Mouse (Mus musculus) CH12.LX (cell line): ENCODE results near the gene Timm22. TPM values are rescaled to one million over a fixed set of nuclear protein-coding genes. Genes with fewer than 3 reads are reported as not detected.
A peak's percentile ranks its signal among the peaks of the same experiment; 100 is the strongest.

ENCODE experiments used
- DNase-seq: peaks from one replicate; pipeline ENCODE4 v3.0.0-alpha.2; 2013; ENCODE audit errors: extremely low read depth
- H3K27ac ChIP-seq: 2 replicates; pipeline ENCODE4 v1.5.1; 2012; ENCODE audit warnings: low read depth, mild to moderate bottlenecking, control low read depth, moderate library complexity; ENCODE audit not compliant: insufficient read depth
- H3K27me3 ChIP-seq: replicated peaks from 2 replicates; pipeline ENCODE3; 2012; ENCODE audit warnings: inconsistent platforms
- H3K36me3 ChIP-seq, 2 experiments: replicated peaks in 1 of 2; 2 replicates each; pipeline versions ENCODE3 to v1.6.1; 2012; ENCODE audit warnings: inconsistent platforms in 1 of 2, low read length in 1 of 2, mild to moderate bottlenecking in 1 of 2, mixed read lengths in 1 of 2, moderate library complexity in 1 of 2; ENCODE audit not compliant: control insufficient read depth in 1 of 2, insufficient read depth in 1 of 2
- H3K4me1 ChIP-seq, 2 experiments: 2 replicates each; pipeline ENCODE4 v1.6.1; 2012; ENCODE audit warnings: inconsistent platforms in 1 of 2, moderate library complexity in 1 of 2; ENCODE audit not compliant: insufficient read depth in 2 of 2, control insufficient read depth in 1 of 2
- H3K4me2 ChIP-seq: 2 replicates; pipeline ENCODE4 v1.6.1; 2012; ENCODE audit warnings: low read depth, mild to moderate bottlenecking, control low read depth; ENCODE audit not compliant: poor library complexity, insufficient read depth, severe bottlenecking
- H3K4me3 ChIP-seq, 3 experiments: fragments of 150-350 bp in 1 of 3; sonication (generic) in 1 of 3; replicated peaks in 1 of 3; 2 replicates each; pipeline versions ENCODE3 to v1.5.1; 2011 to 2012; ENCODE audit warnings: low read depth in 2 of 3, low read length in 2 of 3, mild to moderate bottlenecking in 2 of 3, moderate library complexity in 2 of 3, control low read depth in 1 of 3, improper control_type of control experiment in 1 of 3, inconsistent platforms in 1 of 3, mixed read lengths in 1 of 3; ENCODE audit not compliant: poor library complexity in 1 of 3
- H3K79me2 ChIP-seq: replicated peaks from 2 replicates; pipeline ENCODE4 v1.6.1; 2012; ENCODE audit warnings: mild to moderate bottlenecking, moderate library complexity; ENCODE audit not compliant: control insufficient read depth, poor library complexity, insufficient read depth, severe bottlenecking; ENCODE audit errors: extremely low read depth
- H3K9ac ChIP-seq: 2 replicates; pipeline ENCODE4 v1.6.1; 2012; ENCODE audit warnings: low read depth, mild to moderate bottlenecking, control low read depth, moderate library complexity; ENCODE audit not compliant: insufficient read depth
- H3K9me3 ChIP-seq: replicated peaks from 2 replicates; pipeline ENCODE3; 2012; ENCODE audit warnings: low read length, inconsistent platforms, mixed read lengths
- BHLHE40 ChIP-seq: IDR thresholded peaks from 2 replicates; pipeline ENCODE4 v1.6.1; 2011; ENCODE audit warnings: mild to moderate bottlenecking, low read depth, low read length, improper control_type of control experiment
- CHD1 ChIP-seq: IDR thresholded peaks from 2 replicates; pipeline ENCODE4 v1.6.1; 2012; ENCODE audit warnings: low read depth, low read length, improper control_type of control experiment, inconsistent platforms
- CHD2 ChIP-seq: IDR thresholded peaks from 2 replicates; pipeline ENCODE4 v1.6.1; 2011; ENCODE audit warnings: low read length, improper control_type of control experiment
- CTCF ChIP-seq, 2 experiments: IDR thresholded peaks in 1 of 2; conservative IDR thresholded peaks in 1 of 2; 2 replicates each; pipeline ENCODE4 v1.5.1; 2011 to 2012; ENCODE audit warnings: low read depth in 2 of 2, low read length in 2 of 2, improper control_type of control experiment in 1 of 2, inconsistent platforms in 1 of 2, mild to moderate bottlenecking in 1 of 2, moderate library complexity in 1 of 2
- E2F4 ChIP-seq: IDR thresholded peaks from 2 replicates; pipeline ENCODE4 v1.6.1; 2011; ENCODE audit warnings: low read depth, low read length, improper control_type of control experiment; ENCODE audit not compliant: insufficient replicate concordance
- EP300 ChIP-seq: IDR thresholded peaks from 2 replicates; pipeline ENCODE4 v1.6.1; 2011; ENCODE audit warnings: low read length, improper control_type of control experiment
- ETS1 ChIP-seq: conservative IDR thresholded peaks from 2 replicates; pipeline ENCODE4 v1.6.1; 2012; ENCODE audit warnings: low read depth, mild to moderate bottlenecking, inconsistent platforms, low read length, improper control_type of control experiment, moderate library complexity
- GABPA ChIP-seq: IDR thresholded peaks from 2 replicates; pipeline ENCODE4 v1.6.1; 2012; ENCODE audit warnings: low read depth, low read length, improper control_type of control experiment, inconsistent platforms; ENCODE audit not compliant: insufficient replicate concordance
- HCFC1 ChIP-seq: IDR thresholded peaks from 2 replicates; pipeline ENCODE4 v1.6.1; 2012; ENCODE audit warnings: low read depth, mild to moderate bottlenecking, inconsistent platforms, low read length, improper control_type of control experiment
- IRF4 ChIP-seq: IDR thresholded peaks from 2 replicates; pipeline ENCODE4 v1.6.1; 2014; ENCODE audit warnings: low read depth, mild to moderate bottlenecking, inconsistent platforms, low read length, improper control_type of control experiment
- JUN ChIP-seq: IDR thresholded peaks from 2 replicates; pipeline ENCODE4 v1.6.1; 2011; ENCODE audit warnings: low read depth, mild to moderate bottlenecking, low read length, improper control_type of control experiment, moderate library complexity; ENCODE audit not compliant: insufficient read depth
- JUND ChIP-seq: conservative IDR thresholded peaks from 2 replicates; pipeline ENCODE4 v1.6.1; 2011; ENCODE audit warnings: low read depth, low read length, improper control_type of control experiment
- KAT2A ChIP-seq: IDR thresholded peaks from 2 replicates; pipeline ENCODE4 v1.6.1; 2012; ENCODE audit warnings: low read length, improper control_type of control experiment, inconsistent platforms; ENCODE audit not compliant: insufficient replicate concordance
- MAFK ChIP-seq: IDR thresholded peaks from 2 replicates; pipeline ENCODE4 v1.6.1; 2011; ENCODE audit warnings: low read length, improper control_type of control experiment; ENCODE audit not compliant: insufficient replicate concordance
- MAX ChIP-seq: IDR thresholded peaks from 2 replicates; pipeline ENCODE4 v1.6.1; 2011; ENCODE audit warnings: low read length, improper control_type of control experiment
- MAZ ChIP-seq: IDR thresholded peaks from 2 replicates; pipeline ENCODE4 v1.6.1; 2012; ENCODE audit warnings: low read depth, mild to moderate bottlenecking, inconsistent platforms, low read length, improper control_type of control experiment, moderate library complexity
- MEF2A ChIP-seq: IDR thresholded peaks from 2 replicates; pipeline ENCODE4 v1.6.1; 2014; ENCODE audit warnings: low read depth, mild to moderate bottlenecking, inconsistent platforms, low read length, improper control_type of control experiment, borderline replicate concordance
- MXI1 ChIP-seq: IDR thresholded peaks from 2 replicates; pipeline ENCODE4 v1.6.1; 2011; ENCODE audit warnings: mild to moderate bottlenecking, low read depth, low read length, improper control_type of control experiment
- MYC ChIP-seq: IDR thresholded peaks from 2 replicates; pipeline ENCODE4 v1.6.1; 2011; ENCODE audit warnings: low read depth, mild to moderate bottlenecking, improper control_type of control experiment, low read length
- NELFE ChIP-seq: IDR thresholded peaks from 2 replicates; pipeline ENCODE4 v1.6.1; 2011; ENCODE audit warnings: low read depth, low read length, improper control_type of control experiment
- NRF1 ChIP-seq: IDR thresholded peaks from 2 replicates; pipeline ENCODE4 v1.6.1; 2014; ENCODE audit warnings: low read depth, mild to moderate bottlenecking, inconsistent platforms, low read length, improper control_type of control experiment, moderate library complexity
- PAX5 ChIP-seq: IDR thresholded peaks from 2 replicates; pipeline ENCODE4 v1.6.1; 2012; ENCODE audit warnings: low read length, inconsistent platforms, mixed read lengths
- POLR2A ChIP-seq: IDR thresholded peaks from 2 replicates; pipeline ENCODE4 v1.6.1; 2011; ENCODE audit warnings: low read depth, mild to moderate bottlenecking, improper control_type of control experiment, low read length
- RAD21 ChIP-seq: IDR thresholded peaks from 2 replicates; pipeline ENCODE4 v1.6.1; 2011; ENCODE audit warnings: low read depth, mild to moderate bottlenecking, low read length, improper control_type of control experiment, moderate library complexity
- RCOR1 ChIP-seq: conservative IDR thresholded peaks from 2 replicates; pipeline ENCODE4 v1.6.1; 2012; ENCODE audit warnings: low read depth, mild to moderate bottlenecking, inconsistent platforms, low read length, improper control_type of control experiment
- SIN3A ChIP-seq: IDR thresholded peaks from 2 replicates; pipeline ENCODE4 v1.6.1; 2012; ENCODE audit warnings: low read length, improper control_type of control experiment, inconsistent platforms
- TBP ChIP-seq: conservative IDR thresholded peaks from 2 replicates; pipeline ENCODE4 v1.6.1; 2011; ENCODE audit warnings: low read depth, low read length, improper control_type of control experiment
- TCF12 ChIP-seq: IDR thresholded peaks from 2 replicates; pipeline ENCODE4 v1.6.1; 2014; ENCODE audit warnings: low read depth, mild to moderate bottlenecking, inconsistent platforms, low read length, improper control_type of control experiment
- UBTF ChIP-seq: IDR thresholded peaks from 2 replicates; pipeline ENCODE4 v1.6.1; 2012; ENCODE audit warnings: low read depth, mild to moderate bottlenecking, inconsistent platforms, low read length, improper control_type of control experiment, moderate library complexity
- USF1 ChIP-seq: IDR thresholded peaks from 2 replicates; pipeline ENCODE4 v1.6.1; 2014; ENCODE audit warnings: low read depth, mild to moderate bottlenecking, inconsistent platforms, low read length, improper control_type of control experiment
- ZKSCAN1 ChIP-seq: IDR thresholded peaks from 2 replicates; pipeline ENCODE4 v1.6.1; 2012; ENCODE audit warnings: low read depth, inconsistent platforms, low read length, improper control_type of control experiment, borderline replicate concordance
- dilution Hi-C: fragments of 300-500 bp; cut with MboI; formaldehyde crosslinking; loops from 2 replicates; pipeline ENCODE4 v1.14.3; 2020; ENCODE audit warnings: low sequenced_read_pairs; ENCODE audit not compliant: extremely low pct_unique_long_range_greater_than_20kb, extremely low pct_ligation_motif_present
- in situ Hi-C: fragments of 300-500 bp; cut with MboI; formaldehyde crosslinking; loops from 3 replicates; pipeline ENCODE4 v1.14.3; 2019; ENCODE audit warnings: low sequenced_read_pairs, low pct_ligation_motif_present, low pct_unique_long_range_greater_than_20kb, mixed read lengths
- polyA plus RNA-seq: library from polyadenylated mRNA; unstranded; fragments of >175 nt; gene quantifications from 2 replicates; pipeline ENCODE4 v1.2.1, GENCODE M21; 2012; ENCODE audit warnings: low read depth; ENCODE audit not compliant: insufficient read length
- total RNA-seq, 2 experiments: library from RNA; depleted of rRNA; stranded (reverse); fragments of 300-350 nt in 1 of 2; fragments of >200 nt in 1 of 2; gene quantifications; 2 replicates each; pipeline ENCODE4 v1.2.3; 2012 to 2014

Timm22 gene
- total and polyA plus RNA-seq, 3 experiments, result 44.6 to 81.4 (median 53.8) TPM

DNA sequence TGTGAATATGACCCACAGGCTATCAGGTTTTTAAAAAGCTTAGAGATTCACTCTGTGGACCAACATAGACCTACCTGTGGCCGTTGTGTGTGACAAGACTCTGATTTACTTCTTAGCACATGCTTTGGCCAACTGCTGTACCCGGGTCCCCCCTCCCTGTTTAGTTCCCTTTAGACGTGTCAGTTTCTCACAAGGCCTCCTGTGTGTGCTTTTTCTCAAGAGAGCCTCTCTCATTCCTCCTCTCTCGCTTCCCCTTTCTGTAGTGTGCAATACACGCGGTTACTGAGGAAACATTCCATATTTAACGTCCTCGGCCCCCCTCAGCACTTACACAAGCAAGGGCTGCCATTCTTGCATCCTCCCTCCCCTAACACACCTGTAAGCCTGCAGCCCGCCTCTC lies 52.0 kb downstream of the Timm22 start:
- dilution Hi-C loops, result no loop called here
- no peak for TF ChIP-seq NELFE
- peak; percentile 60; the same call in 1 of the 2 replicates for TF ChIP-seq CHD2
- TF ChIP-seq MYC, result peak; percentile 98
- TF ChIP-seq KAT2A, result no peak
- peak; percentile 82 for TF ChIP-seq JUN
- peak; percentile 89 for TF ChIP-seq SIN3A
- TF ChIP-seq MEF2A, result peak; percentile 94
- peak; percentile 89 for TF ChIP-seq MXI1
- TF ChIP-seq UBTF, result no peak
- 0 out of 2 replicates have a peak, but pooled peaks have one; percentile 51 for TF ChIP-seq CHD1
- no peak for TF ChIP-seq NRF1
- no peak for TF ChIP-seq CTCF (conservative IDR thresholded peaks at IDR 0.05 in 1 of 2, IDR thresholded peaks at IDR 0.05 in 1 of 2; ENCODE audit: low read depth in 2 of 2, low read length in 2 of 2)
- TF ChIP-seq TBP, result peak; percentile 58; the same call in 1 of the 2 replicates
- TF ChIP-seq USF1, result no peak
- TF ChIP-seq MAX, result peak; percentile 97
- peak; percentile 39 for TF ChIP-seq POLR2A
- peak; percentile 99 for TF ChIP-seq MAZ
- TF ChIP-seq JUND, result no peak; the same call in none of the 2 replicates
- TF ChIP-seq BHLHE40, result peak; percentile 96
- TF ChIP-seq RAD21, result no peak; the same call in none of the 2 replicates
- TF ChIP-seq MAFK, result no peak
- TF ChIP-seq EP300, result peak; percentile 96
- no peak for TF ChIP-seq E2F4
- no peak for TF ChIP-seq HCFC1
- TF ChIP-seq GABPA, result no peak
- TF ChIP-seq TCF12, result peak; percentile 74
- TF ChIP-seq PAX5, result no peak
- TF ChIP-seq IRF4, result peak; percentile 98
- no peak for TF ChIP-seq ZKSCAN1
- 0 out of 2 replicates have a peak, but pooled peaks have one; percentile 63 for TF ChIP-seq RCOR1
- peak; percentile 98 for TF ChIP-seq ETS1
- DNase-seq, result peak; percentile 92

More for the DNA sequence above, 52.0 kb downstream of the Timm22 start:
- Histone ChIP-seq H3K36me3 (peaks cover 37 to 70% of the 10 kb centered on the region in 2 experiments), H3K27ac (peak overlapping the region; percentile 72), H3K79me2 (no peaks in the 10 kb centered on the region), H3K4me3 (no peak overlapping the region), H3K9ac (no peak overlapping the region), H3K4me1 (peaks cover 45 to 72% of the 10 kb centered on the region in 2 experiments), H3K4me2 (peak overlapping the region; percentile 1), H3K27me3 (no peaks in the 10 kb centered on the region), H3K9me3 (no peaks in the 10 kb centered on the region)
- in situ Hi-C loops, result loop anchor here (5.0 to 10.0 kb wide), 2 partner anchors 34 to 186 kb away; no protein-coding TSS in a partner anchor
